Mouse (Mus musculus): ENCODE results near the gene Zcchc3. TPM values are rescaled to one million over a fixed set of nuclear protein-coding genes. Genes with fewer than 3 reads are reported as not detected.
A peak's percentile ranks its signal among the peaks of the same experiment; 100 is the strongest.

Gene Zcchc3
- polyA plus RNA-seq, 1 experiment from 2014 or later, result 17.3 TPM

DNA sequence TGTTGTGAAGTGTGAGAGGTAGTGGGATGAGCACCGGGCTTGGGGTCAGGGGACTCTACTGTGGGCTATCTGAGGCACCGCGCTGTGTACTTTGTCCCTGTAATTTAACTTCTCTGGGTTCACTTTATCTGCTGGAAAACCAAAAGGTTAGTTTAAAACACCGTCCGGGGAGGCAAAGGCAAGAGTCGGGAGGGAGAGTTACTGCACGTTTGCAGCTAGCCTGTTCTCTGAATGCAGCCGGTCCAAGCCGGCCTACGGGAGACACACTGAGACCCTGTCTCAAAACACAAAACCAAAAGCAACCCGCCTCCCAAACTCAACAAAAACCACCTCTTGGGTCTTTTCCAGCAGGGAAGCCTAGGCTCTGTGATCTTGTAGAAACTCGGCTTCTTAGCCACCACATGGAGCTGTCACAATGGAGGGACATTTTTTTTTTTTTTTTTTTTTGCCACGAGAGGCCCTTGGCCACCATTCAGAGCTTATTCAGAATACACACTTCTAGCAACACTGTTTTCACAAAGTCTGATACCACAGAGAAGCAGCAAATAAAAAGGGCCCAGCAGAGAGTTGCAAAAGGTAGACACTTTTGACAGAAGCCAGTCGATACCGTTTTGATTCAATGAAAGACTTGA, 2.2 kb downstream of the Zcchc3 start:
- DNase-seq (ENCODE audit: low spot score), result no peak
- H3K4me3 ChIP-seq (ENCODE audit: low read depth, low read length), result peak overlapping the region; percentile 17
- no peak for ATAC-seq
- no peaks in the 10 kb centered on the region for H3K27me3 ChIP-seq (replicated peaks; ENCODE audit: insufficient read depth, low read length)
- peak overlapping the region; percentile 83 for H3K4me2 ChIP-seq (replicated peaks; ENCODE audit: low read depth, low read length)
- peak overlapping the region; percentile 43 for H3K27ac ChIP-seq (ENCODE audit: low read length)
- no peaks in the 10 kb centered on the region for H3K36me3 ChIP-seq (ENCODE audit: insufficient read depth, low read length)
- H3K4me1 ChIP-seq (ENCODE audit: insufficient read depth, low read depth, low read length), result peaks cover 8% of the 10 kb centered on the region; the same call in 1 of the 2 replicates
- no peaks in the 10 kb centered on the region for H3K9me3 ChIP-seq (ENCODE audit: low read length)
- peak overlapping the region; percentile 29; the same call in 1 of the 2 replicates for H3K9ac ChIP-seq (replicated peaks; ENCODE audit: low read depth)
- 6% methylated on average over 15 of the region's 15 CpGs for WGBS
- TF ChIP-seq CTCF (IDR thresholded peaks at IDR 0.05) (no peak), EP300 (IDR thresholded peaks at IDR 0.05) (no peak)

DNA sequence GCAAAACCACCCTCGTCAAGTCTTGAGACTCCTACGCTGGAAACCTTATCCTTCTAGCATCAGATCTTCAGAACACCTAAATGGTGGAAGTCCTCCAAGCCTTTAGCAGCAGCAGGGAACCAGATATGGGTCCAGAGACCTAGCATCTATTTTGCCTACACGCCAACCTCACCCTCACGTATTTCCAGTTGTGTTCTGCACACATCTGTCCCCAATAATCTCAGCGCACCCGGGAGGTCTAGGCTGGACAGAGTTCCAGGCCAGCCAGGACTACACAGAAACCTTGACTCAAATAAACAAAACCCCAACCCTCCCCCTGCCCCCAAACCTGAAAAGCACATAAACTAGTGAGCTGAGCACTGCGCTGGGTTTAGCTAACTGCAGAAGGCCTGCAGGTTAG, 3.4 kb downstream of the Zcchc3 start:
- Histone ChIP-seq H3K27me3 (replicated peaks; ENCODE audit: insufficient read depth, low read length) (no peaks in the 10 kb centered on the region), H3K4me3 (ENCODE audit: low read depth, low read length) (no peak overlapping the region), H3K4me2 (replicated peaks; ENCODE audit: low read depth, low read length) (peak overlapping the region; percentile 83), H3K27ac (ENCODE audit: low read length) (peak overlapping the region; percentile 34), H3K4me1 (ENCODE audit: insufficient read depth, low read depth, low read length) (peaks cover 8% of the 10 kb centered on the region; the same call in 1 of the 2 replicates), H3K36me3 (ENCODE audit: insufficient read depth, low read length) (no peaks in the 10 kb centered on the region), H3K9ac (replicated peaks; ENCODE audit: low read depth) (no peak overlapping the region), H3K9me3 (ENCODE audit: low read length) (no peaks in the 10 kb centered on the region)
- ATAC-seq, result no peak
- 13% methylated on average over 7 of the region's 7 CpGs for WGBS
- no peak for DNase-seq (ENCODE audit: low spot score)
- TF ChIP-seq EP300 (IDR thresholded peaks at IDR 0.05) (no peak), CTCF (IDR thresholded peaks at IDR 0.05) (no peak)

DNA sequence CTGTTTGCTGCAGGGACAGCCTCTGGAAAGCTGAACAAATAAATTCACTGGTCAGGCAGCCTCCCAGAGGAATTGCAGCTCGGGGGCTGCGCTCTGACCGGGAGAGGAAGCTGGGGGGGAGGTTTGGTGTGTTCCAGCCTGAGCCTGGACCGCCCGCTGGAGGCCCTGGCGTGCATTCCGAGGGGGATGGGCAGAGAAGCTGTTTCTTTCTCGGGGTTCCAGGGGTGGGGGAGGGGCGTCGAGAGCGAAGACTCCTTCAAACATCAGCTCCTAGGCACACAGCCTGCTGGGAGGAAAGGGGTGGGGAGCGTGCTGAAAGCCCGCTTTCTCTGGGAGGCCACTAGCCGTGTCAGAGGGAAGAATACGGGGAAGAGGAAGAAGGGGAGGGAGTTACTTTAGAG, 3.9 kb downstream of the Zcchc3 start:
- peak overlapping the region; percentile 83 for H3K4me2 ChIP-seq (replicated peaks; ENCODE audit: low read depth, low read length)
- H3K4me3 ChIP-seq (ENCODE audit: low read depth, low read length), result no peak overlapping the region
- H3K9me3 ChIP-seq (ENCODE audit: low read length), result no peaks in the 10 kb centered on the region
- TF ChIP-seq CTCF (IDR thresholded peaks at IDR 0.05) (peak; percentile 29), EP300 (IDR thresholded peaks at IDR 0.05) (no peak)
- no peaks in the 10 kb centered on the region for H3K36me3 ChIP-seq (ENCODE audit: insufficient read depth, low read length)
- ATAC-seq (peak; percentile 40), DNase-seq (ENCODE audit: low spot score) (peak; percentile 89)
- no peaks in the 10 kb centered on the region for H3K27me3 ChIP-seq (replicated peaks; ENCODE audit: insufficient read depth, low read length)
- H3K9ac ChIP-seq (replicated peaks; ENCODE audit: low read depth), result 0 out of 2 replicates have a peak overlapping the region, but pooled peaks have one; percentile 19
- under 1% methylated on average over 15 of the region's 15 CpGs for WGBS
- H3K4me1 ChIP-seq (ENCODE audit: insufficient read depth, low read depth, low read length), result peaks cover 11% of the 10 kb centered on the region; the same call in 1 of the 2 replicates
- peak overlapping the region; percentile 34 for H3K27ac ChIP-seq (ENCODE audit: low read length)

DNA sequence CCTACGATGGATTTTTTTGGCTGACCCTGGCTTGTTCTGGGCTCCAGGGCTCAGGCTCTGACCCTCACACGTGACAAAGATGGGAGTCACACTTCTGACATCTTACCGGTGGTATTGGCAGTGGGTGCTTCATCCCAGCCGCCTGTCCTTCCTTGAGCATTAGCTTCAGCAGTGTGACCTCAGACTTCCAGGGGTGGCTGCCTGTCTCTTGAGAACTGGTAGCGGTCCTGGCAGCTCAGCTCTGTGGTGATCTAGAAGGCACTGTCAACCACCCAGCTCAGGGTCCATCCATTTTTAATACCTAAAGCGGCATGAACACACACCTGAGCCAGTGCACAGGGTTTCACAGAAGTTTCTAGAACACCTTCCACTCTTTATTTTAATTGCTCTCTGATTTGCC, 5.0 kb downstream of the Zcchc3 start:
- Histone ChIP-seq H3K27ac (ENCODE audit: low read length) (peak overlapping the region; percentile 34; the same call in 1 of the 2 replicates), H3K4me1 (ENCODE audit: insufficient read depth, low read depth, low read length) (peaks cover 11% of the 10 kb centered on the region; the same call in 1 of the 2 replicates), H3K36me3 (ENCODE audit: insufficient read depth, low read length) (no peaks in the 10 kb centered on the region), H3K27me3 (replicated peaks; ENCODE audit: insufficient read depth, low read length) (no peaks in the 10 kb centered on the region), H3K4me2 (replicated peaks; ENCODE audit: low read depth, low read length) (no peak overlapping the region), H3K9me3 (ENCODE audit: low read length) (no peaks in the 10 kb centered on the region), H3K4me3 (ENCODE audit: low read depth, low read length) (no peak overlapping the region), H3K9ac (replicated peaks; ENCODE audit: low read depth) (no peak overlapping the region)
- ATAC-seq (no peak), DNase-seq (ENCODE audit: low spot score) (no peak)
- WGBS, result 56% methylated on average over 6 of the region's 6 CpGs
- no peak for TF ChIP-seq EP300 (IDR thresholded peaks at IDR 0.05)
- no peak for TF ChIP-seq CTCF (IDR thresholded peaks at IDR 0.05)

DNA sequence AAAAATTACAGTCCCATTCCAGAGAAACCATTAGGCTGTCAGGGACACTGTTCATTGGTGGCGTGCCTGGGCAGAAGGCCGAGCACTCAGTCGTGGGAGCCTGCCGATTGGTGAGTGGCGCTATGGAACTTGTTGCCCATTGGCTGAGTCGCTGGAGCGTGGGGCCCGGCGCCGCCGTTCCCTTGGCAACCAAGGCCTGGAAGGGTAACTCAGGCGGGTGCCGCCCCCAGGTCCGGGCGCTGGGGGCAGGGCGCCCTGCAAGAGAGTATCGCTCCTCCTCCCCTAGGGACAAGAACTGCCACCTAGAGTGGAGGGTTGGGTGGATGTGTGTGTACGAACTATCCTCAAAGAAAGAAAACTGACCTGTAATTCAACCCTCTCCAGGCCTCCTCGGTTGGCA, 8.7 kb downstream of the Zcchc3 start:
- TF ChIP-seq EP300 (IDR thresholded peaks at IDR 0.05) (peak; percentile 29; the same call in 1 of the 2 replicates), CTCF (IDR thresholded peaks at IDR 0.05) (peak; percentile 10; the same call in 1 of the 2 replicates)
- H3K4me2 ChIP-seq (replicated peaks; ENCODE audit: low read depth, low read length), result peak overlapping the region; percentile 38
- H3K9me3 ChIP-seq (ENCODE audit: low read length), result no peaks in the 10 kb centered on the region
- peak; percentile 98 for DNase-seq (ENCODE audit: low spot score)
- peak; percentile 98 for ATAC-seq
- H3K4me3 ChIP-seq (ENCODE audit: low read depth, low read length), result peak overlapping the region; percentile 10
- H3K9ac ChIP-seq (replicated peaks; ENCODE audit: low read depth), result peak overlapping the region; percentile 13; the same call in 1 of the 2 replicates
- H3K27me3 ChIP-seq (replicated peaks; ENCODE audit: insufficient read depth, low read length), result no peaks in the 10 kb centered on the region
- H3K36me3 ChIP-seq (ENCODE audit: insufficient read depth, low read length), result no peaks in the 10 kb centered on the region
- WGBS, result under 1% methylated on average over 19 of the region's 19 CpGs
- peak overlapping the region; percentile 44; the same call in 1 of the 2 replicates for H3K27ac ChIP-seq (ENCODE audit: low read length)
- H3K4me1 ChIP-seq (ENCODE audit: insufficient read depth, low read depth, low read length), result peaks cover 7% of the 10 kb centered on the region; the same call in 1 of the 2 replicates

DNA sequence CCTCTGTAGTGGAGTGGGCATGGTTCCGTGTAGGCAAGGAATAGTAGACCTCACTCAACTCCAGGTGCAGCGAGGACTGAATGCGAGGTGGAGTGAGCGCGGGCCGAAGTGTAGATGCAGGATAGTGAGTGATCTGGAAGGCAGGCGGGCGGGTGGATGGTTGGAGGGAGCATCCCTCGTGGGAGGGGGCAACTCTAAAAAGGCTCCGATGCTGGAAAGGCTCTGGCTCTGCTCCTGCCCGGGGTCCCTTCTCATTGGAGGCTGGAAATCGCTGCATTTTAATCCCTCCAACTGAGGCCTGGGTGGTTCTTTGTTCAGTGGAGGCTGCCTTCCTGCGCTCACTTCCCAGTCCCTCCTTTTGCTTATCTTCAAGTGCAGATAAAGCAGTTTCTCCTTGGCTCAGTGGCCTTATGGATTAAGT, 15.7 kb downstream of the Zcchc3 start:
- Histone ChIP-seq H3K4me2 (replicated peaks; ENCODE audit: low read depth, low read length) (peak overlapping the region; percentile 78), H3K27me3 (replicated peaks; ENCODE audit: insufficient read depth, low read length) (no peaks in the 10 kb centered on the region), H3K4me3 (ENCODE audit: low read depth, low read length) (peak overlapping the region; percentile 85), H3K9ac (replicated peaks; ENCODE audit: low read depth) (no peak overlapping the region), H3K9me3 (ENCODE audit: low read length) (no peaks in the 10 kb centered on the region), H3K27ac (ENCODE audit: low read length) (peak overlapping the region; percentile 74), H3K36me3 (ENCODE audit: insufficient read depth, low read length) (no peaks in the 10 kb centered on the region), H3K4me1 (ENCODE audit: insufficient read depth, low read depth, low read length) (no peaks in the 10 kb centered on the region)
- under 1% methylated on average over 13 of the region's 13 CpGs for WGBS
- DNase-seq (ENCODE audit: low spot score) (peak; percentile 46), ATAC-seq (no peak)
- TF ChIP-seq EP300 (IDR thresholded peaks at IDR 0.05) (no peak), CTCF (IDR thresholded peaks at IDR 0.05) (no peak)

Measured in lung, postnatal 0 days (tissue).